ENCODE assay signal across 8 mouse cellular contexts in genomic region chr6:33929342-33930086, GRCm38 (mm10).
DNase-seq lines count a peak whose midpoint lies in the region; ATAC-seq and TF ChIP-seq lines count a peak whose summit lies in the region.

No protein-coding gene starts in this region.

- no peak overlapping the region for H3K9ac ChIP-seq in hindbrain, postnatal 0 days (replicated peaks; ENCODE audit: low read length)

- no peaks in the 10 kb centered on the region for H3K36me3 ChIP-seq in hindbrain, postnatal 0 days (ENCODE audit: insufficient read depth, low read length)

- WGBS in hindbrain, postnatal 0 days = 25% methylated on average over 13 of the region's 13 CpGs

- H3K4me2 ChIP-seq in hindbrain, postnatal 0 days (ENCODE audit: low read depth, low read length) = no peak overlapping the region

- ATAC-seq in hindbrain, postnatal 0 days = peak; percentile 88
- ATAC-seq in megakaryocyte progenitor cell, adult 5-6 weeks (replicated peaks; ENCODE audit: poor library complexity) = peak; percentile 98

- peak; percentile 77 for DNase-seq in ZHBTc4 (ENCODE audit: low read depth, low spot score)
- peak; percentile 65 to 83 for DNase-seq in cerebellum, postnatal 4 days (ENCODE audit: low spot score in 2 of 2)
- peak; percentile 41 to 44 for DNase-seq in gastrocnemius, adult 8-10 months (ENCODE audit: low spot score in 2 of 2)
- DNase-seq in hindbrain, postnatal 0 days (ENCODE audit: low spot score) = peak; percentile 94
- peak; percentile 75 for DNase-seq in left cerebral cortex, adult 11 months (ENCODE audit: low spot score)
- peak; percentile 67 to 70 for DNase-seq in right cerebral cortex, postnatal 36 days (ENCODE audit: low spot score in 2 of 2)
- peak; percentile 56 to 70 for DNase-seq in urinary bladder, postnatal 36 days (ENCODE audit: low spot score in 2 of 2)

- H3K27ac ChIP-seq in hindbrain, postnatal 0 days = no peak overlapping the region

- H3K4me3 ChIP-seq in hindbrain, postnatal 0 days (ENCODE audit: low read length) = no peak overlapping the region

- TF ChIP-seq CTCF in hindbrain, postnatal 0 days (IDR thresholded peaks at IDR 0.05; ENCODE audit: low read depth) = peak; percentile 91

- H3K9me3 ChIP-seq in hindbrain, postnatal 0 days (ENCODE audit: low read length) = no peaks in the 10 kb centered on the region

- H3K4me1 ChIP-seq in hindbrain, postnatal 0 days (ENCODE audit: insufficient read depth, low read length) = no peaks in the 10 kb centered on the region

- H3K27me3 ChIP-seq in hindbrain, postnatal 0 days (ENCODE audit: insufficient read depth, low read length) = no peaks in the 10 kb centered on the region

Comparison
In these comparisons a context has a peak if more than half of its experiments do, and no peak if none do; other contexts are left out.
1. DNase-seq: peak in every context shown above with its lines; median percentile 94 in hindbrain, postnatal 0 days; 77 in ZHBTc4; 75 in left cerebral cortex, adult 11 months; 74 in cerebellum, postnatal 4 days; 68 in right cerebral cortex, postnatal 36 days; 63 in urinary bladder, postnatal 36 days; 42 in gastrocnemius, adult 8-10 months.